In the genomic region with DNA sequence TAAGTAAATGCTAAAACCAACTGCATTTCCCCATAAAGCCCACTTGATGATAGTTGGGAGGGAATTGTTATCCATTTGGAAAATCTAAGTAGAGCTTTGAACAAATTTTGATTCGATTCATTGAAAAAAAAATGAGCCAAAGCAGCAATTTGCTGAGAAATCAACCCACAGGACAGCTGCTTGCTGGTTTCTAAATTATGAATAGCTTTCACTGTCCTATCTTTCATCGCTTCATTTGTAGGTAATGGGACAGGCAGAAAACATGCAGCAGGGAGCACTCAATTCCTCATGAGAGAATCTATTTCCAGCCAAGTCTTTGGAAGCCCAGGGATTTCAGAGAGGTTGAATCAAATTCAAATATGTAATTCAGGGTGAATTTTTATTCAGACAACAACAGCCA, we compare ENCODE assay signal across 18 mouse cellular contexts.
"Had no signal": no experiment of that assay in that cellular context is flagged by ENCODE, and none has a peak within 500 bp of the region (broad histone marks: within the 10 kb centered on the region; RNA-seq: fewer than 3 reads in every experiment).

No protein-coding gene starts in this region.

- ATAC-seq: midbrain, embryonic 16.5 days had no signal

- H3K27me3 ChIP-seq: midbrain, embryonic 12.5 days; neural tube, embryonic 13.5 days; neural tube, embryonic 15.5 days; stomach, embryonic 15.5 days had no signal

- H3K4me1 ChIP-seq: midbrain, embryonic 12.5 days; stomach, embryonic 15.5 days had no signal

- H3K4me3 ChIP-seq: midbrain, embryonic 10.5 days; midbrain, embryonic 12.5 days; myocyte; neural tube, embryonic 13.5 days; neural tube, embryonic 15.5 days; stomach, embryonic 15.5 days had no signal

- H3K4me2 ChIP-seq: lung, embryonic 14.5 days; midbrain, embryonic 12.5 days; neural tube, embryonic 13.5 days; neural tube, embryonic 15.5 days; stomach, embryonic 15.5 days had no signal

- H3K36me3 ChIP-seq: midbrain, embryonic 10.5 days; midbrain, embryonic 12.5 days; neural tube, embryonic 13.5 days; neural tube, embryonic 15.5 days; stomach, embryonic 15.5 days had no signal

- DNase-seq: lung, adult 18-20 months; lung, embryonic 14.5 days; lung, postnatal 10 days; lung, postnatal 4 days; midbrain, embryonic 14.5 days; retina, postnatal 1 day; right cerebral cortex, postnatal 14 days; thymus, adult 2 months; thymus, postnatal 25 days; thymus, postnatal 4 days had no signal

- H3K27ac ChIP-seq: midbrain, embryonic 10.5 days; midbrain, embryonic 12.5 days; neural tube, embryonic 13.5 days; neural tube, embryonic 15.5 days; stomach, embryonic 15.5 days; stomach, postnatal 0 days had no signal

- H3K9ac ChIP-seq: lung, embryonic 14.5 days; midbrain, embryonic 12.5 days; neural tube, embryonic 13.5 days; neural tube, embryonic 15.5 days; stomach, embryonic 15.5 days had no signal

- H3K9me3 ChIP-seq: midbrain, embryonic 10.5 days; midbrain, embryonic 12.5 days; neural tube, embryonic 13.5 days; neural tube, embryonic 15.5 days; stomach, embryonic 15.5 days had no signal
